Mouse (Mus musculus) splenic B cell, adult 2 months (primary cell): ENCODE results near the gene Gm7534.

Experiments used
- DNase-seq: peaks from one replicate; pipeline ENCODE4 v3.0.0-alpha.2; 2011; ENCODE audit warnings: low read depth, low spot score
- H3K27me3 ChIP-seq: 2 replicates; pipeline ENCODE4 v1.6.1; 2012; ENCODE audit warnings: mild to moderate bottlenecking, low read length, moderate library complexity, mixed read lengths; ENCODE audit not compliant: control insufficient read depth, poor library complexity, insufficient read depth, severe bottlenecking
- H3K36me3 ChIP-seq: 2 replicates; pipeline ENCODE4 v1.6.1; 2012; ENCODE audit warnings: mild to moderate bottlenecking, low read length, moderate library complexity, mixed read lengths; ENCODE audit not compliant: control insufficient read depth, poor library complexity, insufficient read depth, severe bottlenecking

Gene Gm7534

GRCm38 (mm10) chr4:134202904-134203303, at the start of gene Gm7534:
TSS of gene Gm7534 (minus strand) at chr4:134203004.
- no peaks in the 10 kb centered on the region for H3K36me3 ChIP-seq
- H3K27me3 ChIP-seq, result no peaks in the 10 kb centered on the region
- no peak for DNase-seq

GRCm38 (mm10) chr4:134252131-134252910, 49.5 kb upstream of the Gm7534 start:
- H3K36me3 ChIP-seq, result no peaks in the 10 kb centered on the region
- peaks cover 2% of the 10 kb centered on the region; the same call in 1 of the 2 replicates for H3K27me3 ChIP-seq
- DNase-seq, result no peak

GRCm38 (mm10) chr4:134251241-134252130, 48.7 kb upstream of the Gm7534 start:
- peaks cover 2% of the 10 kb centered on the region; the same call in 1 of the 2 replicates for H3K27me3 ChIP-seq
- H3K36me3 ChIP-seq, result no peaks in the 10 kb centered on the region
- peak; percentile 38 for DNase-seq

GRCm38 (mm10) chr4:134250930-134251240, 48.1 kb upstream of the Gm7534 start:
- DNase-seq, result no peak
- peaks cover 2% of the 10 kb centered on the region; the same call in 1 of the 2 replicates for H3K27me3 ChIP-seq
- H3K36me3 ChIP-seq, result no peaks in the 10 kb centered on the region

- DNase-seq, result no peak
- H3K27me3 ChIP-seq, result peaks cover 2% of the 10 kb centered on the region; the same call in 1 of the 2 replicates
- H3K36me3 ChIP-seq, result no peaks in the 10 kb centered on the region
These were observed 47.5 kb upstream of the Gm7534 start for GRCm38 (mm10) chr4:134250116-134250929.

GRCm38 (mm10) chr4:134249651-134250050, 46.8 kb upstream of the Gm7534 start:
- DNase-seq, result peak; percentile 80
- peaks cover 2% of the 10 kb centered on the region; the same call in 1 of the 2 replicates for H3K27me3 ChIP-seq
- no peaks in the 10 kb centered on the region for H3K36me3 ChIP-seq

GRCm38 (mm10) chr4:134246719-134247258, 44.0 kb upstream of the Gm7534 start, which contains the start of gene Gm30191:
TSS of gene Gm30191 (plus strand) at chr4:134246935.
- H3K27me3 ChIP-seq, result no peaks in the 10 kb centered on the region
- no peak for DNase-seq
- H3K36me3 ChIP-seq, result no peaks in the 10 kb centered on the region

- Histone ChIP-seq H3K27me3 (no peaks in the 10 kb centered on the region), H3K36me3 (no peaks in the 10 kb centered on the region)
- no peak for DNase-seq
These were observed 43.5 kb upstream of the Gm7534 start for GRCm38 (mm10) chr4:134246256-134246655.

- no peaks in the 10 kb centered on the region for H3K36me3 ChIP-seq
- peak; percentile 95 for DNase-seq
- no peaks in the 10 kb centered on the region for H3K27me3 ChIP-seq
These were observed 42.5 kb upstream of the Gm7534 start, which contains the start of gene Zfp593 for GRCm38 (mm10) chr4:134245148-134245843. TSS of gene Zfp593 (minus strand) at chr4:134245592.

GRCm38 (mm10) chr4:134243516-134244250, 40.9 kb upstream of the Gm7534 start, which contains the start of gene E130218I03Rik:
TSS of gene E130218I03Rik (plus strand) at chr4:134243662.
- Histone ChIP-seq H3K36me3 (no peaks in the 10 kb centered on the region), H3K27me3 (no peaks in the 10 kb centered on the region)
- no peak for DNase-seq

GRCm38 (mm10) chr4:134238686-134239085, 35.9 kb upstream of the Gm7534 start:
- H3K27me3 ChIP-seq, result no peaks in the 10 kb centered on the region
- no peak for DNase-seq
- no peaks in the 10 kb centered on the region for H3K36me3 ChIP-seq

- no peaks in the 10 kb centered on the region for H3K27me3 ChIP-seq
- DNase-seq, result no peak
These were observed 35.5 kb upstream of the Gm7534 start, which contains the start of gene Cnksr1 for GRCm38 (mm10) chr4:134238279-134238651. TSS of gene Cnksr1 (minus strand) at chr4:134238399.

GRCm38 (mm10) chr4:134237582-134238278, 34.9 kb upstream of the Gm7534 start:
- DNase-seq, result no peak
- H3K27me3 ChIP-seq, result no peaks in the 10 kb centered on the region

More at GRCm38 (mm10) chr4:134238279-134238651, 35.5 kb upstream of the Gm7534 start, which contains the start of gene Cnksr1:
- H3K36me3 ChIP-seq, result no peaks in the 10 kb centered on the region

More at GRCm38 (mm10) chr4:134237582-134238278, 34.9 kb upstream of the Gm7534 start:
- no peaks in the 10 kb centered on the region for H3K36me3 ChIP-seq
